Mouse (Mus musculus) midbrain, embryonic 11.5 days (tissue): ENCODE measurements around the gene Slc35b4. TPM values are rescaled to one million over a fixed set of nuclear protein-coding genes. Genes with fewer than 3 reads are reported as not detected.
A peak's percentile ranks its signal among the peaks of the same experiment; 100 is the strongest.

Experiments used
- ATAC-seq: fragments of 200-750 bp; cut with Nextera tagmentation; 2 replicates; pipeline ENCODE4 v1.8.0; 2017; ENCODE audit warnings: moderate TSS enrichment, moderate library complexity; ENCODE audit not compliant: low FRiP score
- DNase-seq: peaks from one replicate; pipeline ENCODE4 v3.0.0; 2015; ENCODE audit warnings: low spot score; ENCODE audit errors: missing footprints
- H3K27ac ChIP-seq: fragments of 300-500 bp; sonication (generic); 2 replicates; pipeline ENCODE4 v1.5.1; 2014; ENCODE audit warnings: low read depth, low read length
- H3K27me3 ChIP-seq: fragments of 300-500 bp; sonication (generic); 2 replicates; pipeline ENCODE4 v1.6.1; 2014; ENCODE audit warnings: mild to moderate bottlenecking, low read length, moderate library complexity, mixed read lengths; ENCODE audit not compliant: control insufficient read depth, insufficient read depth
- H3K36me3 ChIP-seq: fragments of 300-500 bp; sonication (generic); 2 replicates; pipeline ENCODE4 v1.6.1; 2014; ENCODE audit warnings: mild to moderate bottlenecking, low read length, moderate library complexity, mixed read lengths; ENCODE audit not compliant: control insufficient read depth, insufficient read depth
- H3K4me1 ChIP-seq: fragments of 300-500 bp; sonication (generic); 2 replicates; pipeline ENCODE4 v1.6.1; 2014; ENCODE audit warnings: low read length; ENCODE audit not compliant: control insufficient read depth, insufficient read depth
- H3K4me2 ChIP-seq: fragments of 300-500 bp; sonication (generic); 2 replicates; pipeline ENCODE4 v1.6.1; 2014; ENCODE audit warnings: mild to moderate bottlenecking, moderate library complexity
- H3K4me3 ChIP-seq: fragments of 300-500 bp; sonication (generic); 2 replicates; pipeline ENCODE4 v1.5.1; 2014; ENCODE audit warnings: low read depth, low read length
- H3K9ac ChIP-seq: fragments of 300-500 bp; sonication (generic); 2 replicates; pipeline ENCODE4 v1.6.1; 2014; ENCODE audit warnings: low read length
- H3K9me3 ChIP-seq: fragments of 300-500 bp; sonication (generic); 2 replicates; pipeline ENCODE4 v1.6.1; 2016; ENCODE audit warnings: low read length; ENCODE audit not compliant: control insufficient read depth
- WGBS: fragments of 180-500 bp; shearing (Covaris S2); extraction: QIAGEN DNeasy Blood & Tissue Kit; methylation state at CpG from one replicate; pipeline ENCODE4 v1.1.7; 2014; 5-methylcytosine and 5-hydroxymethylcytosine counted together
- polyA plus RNA-seq: library from polyadenylated mRNA; unstranded; fragments of >200 nt; fragmentation: Nextera tagmentation; extraction: Ambion mirVana; gene quantifications from 2 replicates; pipeline ENCODE4 v1.2.1, GENCODE M21; 2014

Slc35b4 gene
- 55.8 and 58.4 TPM in 2 replicates for polyA plus RNA-seq

GRCm38 (mm10) chr6:34176864-34177247, at the start of gene Slc35b4:
Slc35b4 (minus strand) TSS chr6:34177111.
- Histone ChIP-seq H3K9ac (peak within 1 kb of the TSS; percentile 90), H3K4me1 (peaks cover 9% of the 10 kb centered on the region), H3K27ac (peak within 1 kb of the TSS; percentile 50; the same call in 1 of the 2 replicates), H3K4me2 (peak within 1 kb of the TSS; percentile 49), H3K36me3 (no peaks in the 10 kb centered on the region), H3K27me3 (no peaks in the 10 kb centered on the region), H3K9me3 (peaks cover 2% of the 10 kb centered on the region; the same call in 1 of the 2 replicates), H3K4me3 (peak within 1 kb of the TSS; percentile 81)
- peak; percentile 100 for ATAC-seq
- DNase-seq: peak; percentile 99
- 1% methylated on average over 29 of the region's 29 CpGs for WGBS

- Histone ChIP-seq H3K36me3 (no peaks in the 10 kb centered on the region), H3K9me3 (no peaks in the 10 kb centered on the region; the same call in 1 of the 2 replicates), H3K27me3 (no peaks in the 10 kb centered on the region), H3K9ac (no peak overlapping the region), H3K4me1 (no peaks in the 10 kb centered on the region), H3K27ac (no peak overlapping the region), H3K4me2 (no peak overlapping the region), H3K4me3 (no peak overlapping the region)
- no peak for ATAC-seq
- WGBS: 94% methylated on average over 3 of the region's 3 CpGs
- DNase-seq: no peak
Measured at GRCm38 (mm10) chr6:34225004-34225599, 48.2 kb upstream of the Slc35b4 start.

GRCm38 (mm10) chr6:34216450-34217319, 39.8 kb upstream of the Slc35b4 start:
- no peaks in the 10 kb centered on the region for H3K36me3 ChIP-seq
- ATAC-seq: no peak
- no peak overlapping the region for H3K4me3 ChIP-seq
- DNase-seq: no peak
- no peak overlapping the region for H3K27ac ChIP-seq
- H3K4me2 ChIP-seq: no peak overlapping the region
- no peaks in the 10 kb centered on the region for H3K9me3 ChIP-seq
- H3K27me3 ChIP-seq: no peaks in the 10 kb centered on the region
- H3K4me1 ChIP-seq: no peaks in the 10 kb centered on the region
- no peak overlapping the region for H3K9ac ChIP-seq
- 71% methylated on average over 9 of the region's 9 CpGs for WGBS

- Histone ChIP-seq H3K4me1 (no peaks in the 10 kb centered on the region), H3K9ac (no peak overlapping the region), H3K36me3 (no peaks in the 10 kb centered on the region), H3K4me3 (no peak overlapping the region), H3K4me2 (no peak overlapping the region), H3K27ac (no peak overlapping the region), H3K9me3 (no peaks in the 10 kb centered on the region), H3K27me3 (no peaks in the 10 kb centered on the region)
- WGBS: 92% methylated on average over 3 of the region's 3 CpGs
- no peak for ATAC-seq
- peak; percentile 59 for DNase-seq
Measured at GRCm38 (mm10) chr6:34205754-34206153, 28.8 kb upstream of the Slc35b4 start.

- ATAC-seq: no peak
- H3K36me3 ChIP-seq: no peaks in the 10 kb centered on the region
- no peak for DNase-seq
- H3K27ac ChIP-seq: no peak overlapping the region
- H3K27me3 ChIP-seq: no peaks in the 10 kb centered on the region
- H3K4me2 ChIP-seq: no peak overlapping the region
- no peaks in the 10 kb centered on the region for H3K9me3 ChIP-seq
- H3K9ac ChIP-seq: no peak overlapping the region
- H3K4me1 ChIP-seq: no peaks in the 10 kb centered on the region
- H3K4me3 ChIP-seq: no peak overlapping the region
- WGBS: 76% methylated on average over 8 of the region's 8 CpGs
Measured at GRCm38 (mm10) chr6:34204971-34205572, 28.2 kb upstream of the Slc35b4 start.

- H3K27ac ChIP-seq: no peak overlapping the region
- no peak overlapping the region for H3K4me2 ChIP-seq
- H3K27me3 ChIP-seq: no peaks in the 10 kb centered on the region
- no peak overlapping the region for H3K9ac ChIP-seq
- no peaks in the 10 kb centered on the region for H3K9me3 ChIP-seq
- ATAC-seq: no peak
- no peaks in the 10 kb centered on the region for H3K4me1 ChIP-seq
- no peak for DNase-seq
- no peak overlapping the region for H3K4me3 ChIP-seq
- no peaks in the 10 kb centered on the region for H3K36me3 ChIP-seq
- 54% methylated on average over 7 of the region's 7 CpGs for WGBS
Measured at GRCm38 (mm10) chr6:34203503-34203902, 26.6 kb upstream of the Slc35b4 start.

GRCm38 (mm10) chr6:34194981-34195380, 18.1 kb upstream of the Slc35b4 start:
- H3K4me1 ChIP-seq: no peaks in the 10 kb centered on the region
- H3K27me3 ChIP-seq: no peaks in the 10 kb centered on the region
- WGBS: 67% methylated on average over 1 of the region's 1 CpGs
- no peak overlapping the region for H3K4me2 ChIP-seq
- no peaks in the 10 kb centered on the region for H3K36me3 ChIP-seq
- no peak overlapping the region; the same call in 1 of the 2 replicates for H3K27ac ChIP-seq
- no peak overlapping the region for H3K9ac ChIP-seq
- DNase-seq: no peak
- no peak for ATAC-seq
- H3K4me3 ChIP-seq: no peak overlapping the region
- no peaks in the 10 kb centered on the region for H3K9me3 ChIP-seq

GRCm38 (mm10) chr6:34193708-34194475, 17.0 kb upstream of the Slc35b4 start:
- DNase-seq: peak; percentile 92
- WGBS: 40% methylated on average over 12 of the region's 12 CpGs

More at GRCm38 (mm10) chr6:34193708-34194475, 17.0 kb upstream of the Slc35b4 start:
- peak overlapping the region; percentile 8; the same call in 1 of the 2 replicates for H3K27ac ChIP-seq
- H3K9me3 ChIP-seq: no peaks in the 10 kb centered on the region
- no peak overlapping the region for H3K9ac ChIP-seq
- no peak overlapping the region for H3K4me2 ChIP-seq
- no peak overlapping the region for H3K4me3 ChIP-seq
- no peaks in the 10 kb centered on the region for H3K36me3 ChIP-seq
- H3K4me1 ChIP-seq: no peaks in the 10 kb centered on the region
- H3K27me3 ChIP-seq: no peaks in the 10 kb centered on the region
- peak; percentile 87 for ATAC-seq
